Mouse (Mus musculus): ENCODE measurements at regions not wholly inside any gene's neighbourhood (a gene's known extent, or its start where the extent isn't known, plus 50 kb on each side); places are given as distances from the start of the nearest gene placed in this dataset.
"Not testable (repeated sequence)": the region's sequence is repeated elsewhere in the genome, so short reads cannot be mapped to it uniquely, and the experiment has no call there.

DNA sequence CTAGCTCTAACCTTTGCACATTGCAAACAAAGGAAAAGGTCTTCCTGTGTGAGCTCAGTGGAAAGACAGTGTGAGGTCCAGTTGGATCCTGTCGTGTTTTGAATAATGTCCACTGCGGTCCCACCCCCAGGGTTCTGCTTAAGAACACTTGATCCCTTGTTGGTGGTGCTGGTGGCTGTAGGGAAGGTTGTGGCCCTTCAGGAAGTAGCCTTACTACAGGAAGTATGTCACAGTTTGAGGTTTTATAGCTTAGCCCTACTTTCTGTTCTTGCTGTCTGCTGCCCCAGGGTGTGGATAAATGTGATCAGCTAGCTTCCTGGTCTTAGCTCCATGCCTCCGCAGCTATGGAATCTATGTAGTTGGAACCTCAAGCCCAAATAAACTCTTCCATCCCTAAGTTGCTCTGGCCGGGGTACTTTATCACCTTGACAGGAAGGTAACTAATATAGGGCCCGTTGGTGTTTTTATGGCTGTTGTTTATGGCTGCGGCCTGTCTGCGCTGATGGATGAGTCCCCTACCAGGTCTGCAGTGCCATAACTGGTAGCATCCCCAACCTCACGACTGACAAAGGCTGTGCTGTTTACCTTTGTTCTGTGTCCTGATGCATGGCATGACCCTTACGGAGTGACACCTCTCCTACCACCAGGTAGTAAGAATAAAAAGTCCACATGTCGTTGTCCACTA lies 103.1 kb upstream of the Gadl1 start:
- no peak overlapping the region for H3K4me3 ChIP-seq (replicated peaks)
- H3K9me3 ChIP-seq (replicated peaks) = no peaks in the 10 kb centered on the region
- no peaks in the 10 kb centered on the region for H3K4me1 ChIP-seq
- WGBS = 78% methylated on average over 10 of the region's 10 CpGs
- no peaks in the 10 kb centered on the region for H3K36me3 ChIP-seq
- H3K4me2 ChIP-seq (replicated peaks) = no peak overlapping the region
- no peaks in the 10 kb centered on the region for H3K27me3 ChIP-seq
- no peak overlapping the region for H3K27ac ChIP-seq (replicated peaks)
- no peak for ATAC-seq (ENCODE audit: insufficient number of reproducible peaks, low FRiP score, low TSS enrichment, low read depth)
- H3K9ac ChIP-seq = no peak overlapping the region

- Histone ChIP-seq H3K9me3 (replicated peaks) (no peaks in the 10 kb centered on the region), H3K4me1 (no peaks in the 10 kb centered on the region), H3K9ac (no peak overlapping the region), H3K27ac (replicated peaks) (no peak overlapping the region), H3K27me3 (no peaks in the 10 kb centered on the region), H3K36me3 (no peaks in the 10 kb centered on the region), H3K4me2 (replicated peaks) (no peak overlapping the region), H3K4me3 (replicated peaks) (no peak overlapping the region)
- no peak for ATAC-seq (ENCODE audit: insufficient number of reproducible peaks, low FRiP score, low TSS enrichment, low read depth)
- WGBS = 61% methylated on average over 5 of the region's 5 CpGs
These were observed 69.1 kb upstream of the Gadl1 start for GRCm38 (mm10) chr9:115840186-115840585.

DNA sequence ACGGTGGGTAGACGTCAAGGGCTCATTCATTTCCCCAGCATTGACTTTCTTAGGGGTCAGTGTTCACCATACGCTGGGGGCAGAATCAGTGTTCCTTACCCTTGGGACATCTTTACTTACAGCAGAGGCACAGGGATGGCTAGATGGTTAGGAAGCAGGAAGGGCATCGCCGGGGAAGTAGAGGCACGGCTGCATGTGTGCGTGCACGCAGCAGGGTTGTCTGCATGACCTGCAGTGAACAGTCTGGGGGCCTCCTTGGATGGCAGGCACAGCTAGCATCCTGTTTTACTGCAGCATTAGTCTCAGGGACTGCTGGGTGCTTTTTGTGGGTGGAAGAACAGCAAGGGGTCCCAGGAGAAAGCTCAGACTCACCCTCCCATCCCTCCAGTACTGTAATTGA lies 68.5 kb upstream of the Gadl1 start:
- ATAC-seq (ENCODE audit: insufficient number of reproducible peaks, low FRiP score, low TSS enrichment, low read depth) = no peak
- H3K36me3 ChIP-seq = no peaks in the 10 kb centered on the region
- H3K9me3 ChIP-seq (replicated peaks) = no peaks in the 10 kb centered on the region
- no peak overlapping the region for H3K9ac ChIP-seq
- no peak overlapping the region for H3K4me3 ChIP-seq (replicated peaks)
- H3K27me3 ChIP-seq = no peaks in the 10 kb centered on the region
- no peak overlapping the region for H3K4me2 ChIP-seq (replicated peaks)
- WGBS = 67% methylated on average over 8 of the region's 8 CpGs
- H3K27ac ChIP-seq (replicated peaks) = no peak overlapping the region
- H3K4me1 ChIP-seq = no peaks in the 10 kb centered on the region

GRCm38 (mm10) chr9:115841684-115842083 lies 67.6 kb upstream of the Gadl1 start:
- no peaks in the 10 kb centered on the region for H3K9me3 ChIP-seq (replicated peaks)
- no peaks in the 10 kb centered on the region for H3K4me1 ChIP-seq
- WGBS = 82% methylated on average over 10 of the region's 10 CpGs

DNA sequence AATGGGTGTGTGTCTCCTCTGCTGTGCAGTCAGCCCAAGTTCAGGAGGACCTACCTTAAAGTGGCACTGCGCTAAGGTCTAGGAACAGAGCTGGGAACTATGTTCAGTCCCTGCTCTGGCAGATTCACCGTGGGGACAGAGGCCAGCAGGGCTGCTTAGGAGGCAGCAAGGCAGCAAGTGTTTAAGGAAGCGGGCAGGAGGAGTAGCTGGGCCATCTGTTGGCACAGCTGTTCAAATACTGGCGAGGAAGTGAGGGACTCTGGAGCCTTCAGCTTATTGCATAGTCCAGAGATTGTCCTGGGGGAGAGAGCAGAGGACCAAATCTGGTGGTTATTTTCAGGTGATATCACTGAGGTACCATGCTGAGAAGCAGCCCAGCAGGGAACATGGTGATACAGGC lies 64.9 kb upstream of the Gadl1 start:
- no peak overlapping the region for H3K4me2 ChIP-seq (replicated peaks)
- no peak overlapping the region for H3K4me3 ChIP-seq (replicated peaks)
- H3K4me1 ChIP-seq = no peaks in the 10 kb centered on the region
- H3K27ac ChIP-seq (replicated peaks) = no peak overlapping the region
- no peaks in the 10 kb centered on the region for H3K36me3 ChIP-seq
- ATAC-seq (ENCODE audit: insufficient number of reproducible peaks, low FRiP score, low TSS enrichment, low read depth) = no peak
- WGBS = 70% methylated on average over 4 of the region's 4 CpGs
- no peaks in the 10 kb centered on the region for H3K27me3 ChIP-seq
- H3K9ac ChIP-seq = no peak overlapping the region
- H3K9me3 ChIP-seq (replicated peaks) = no peaks in the 10 kb centered on the region

More at GRCm38 (mm10) chr9:115841684-115842083, 67.6 kb upstream of the Gadl1 start:
- Histone ChIP-seq H3K27ac (replicated peaks) (no peak overlapping the region), H3K27me3 (no peaks in the 10 kb centered on the region), H3K9ac (no peak overlapping the region), H3K4me2 (replicated peaks) (no peak overlapping the region), H3K36me3 (no peaks in the 10 kb centered on the region), H3K4me3 (replicated peaks) (no peak overlapping the region)
- ATAC-seq (ENCODE audit: insufficient number of reproducible peaks, low FRiP score, low TSS enrichment, low read depth) = no peak

GRCm38 (mm10) chr9:115845091-115845490 lies 64.2 kb upstream of the Gadl1 start:
- no peaks in the 10 kb centered on the region for H3K36me3 ChIP-seq
- no peak overlapping the region for H3K4me2 ChIP-seq (replicated peaks)
- H3K9me3 ChIP-seq (replicated peaks) = no peaks in the 10 kb centered on the region
- no peak overlapping the region for H3K4me3 ChIP-seq (replicated peaks)
- H3K27ac ChIP-seq (replicated peaks) = no peak overlapping the region
- H3K4me1 ChIP-seq = no peaks in the 10 kb centered on the region
- no peak overlapping the region for H3K9ac ChIP-seq
- ATAC-seq (ENCODE audit: insufficient number of reproducible peaks, low FRiP score, low TSS enrichment, low read depth) = no peak
- 79% methylated on average over 5 of the region's 5 CpGs for WGBS
- H3K27me3 ChIP-seq = no peaks in the 10 kb centered on the region

- Histone ChIP-seq H3K4me2 (replicated peaks) (peak overlapping the region; percentile 32), H3K36me3 (no peaks in the 10 kb centered on the region), H3K9me3 (replicated peaks) (no peaks in the 10 kb centered on the region), H3K4me1 (no peaks in the 10 kb centered on the region), H3K27ac (replicated peaks) (no peak overlapping the region), H3K27me3 (no peaks in the 10 kb centered on the region), H3K4me3 (replicated peaks) (peak overlapping the region; percentile 23), H3K9ac (no peak overlapping the region)
- 36% methylated on average over 12 of the region's 12 CpGs for WGBS
- ATAC-seq (ENCODE audit: insufficient number of reproducible peaks, low FRiP score, low TSS enrichment, low read depth) = peak; percentile 69; the same call in 1 of the 2 replicates
These were observed 61.8 kb upstream of the Gadl1 start for GRCm38 (mm10) chr9:115847289-115848074.

DNA sequence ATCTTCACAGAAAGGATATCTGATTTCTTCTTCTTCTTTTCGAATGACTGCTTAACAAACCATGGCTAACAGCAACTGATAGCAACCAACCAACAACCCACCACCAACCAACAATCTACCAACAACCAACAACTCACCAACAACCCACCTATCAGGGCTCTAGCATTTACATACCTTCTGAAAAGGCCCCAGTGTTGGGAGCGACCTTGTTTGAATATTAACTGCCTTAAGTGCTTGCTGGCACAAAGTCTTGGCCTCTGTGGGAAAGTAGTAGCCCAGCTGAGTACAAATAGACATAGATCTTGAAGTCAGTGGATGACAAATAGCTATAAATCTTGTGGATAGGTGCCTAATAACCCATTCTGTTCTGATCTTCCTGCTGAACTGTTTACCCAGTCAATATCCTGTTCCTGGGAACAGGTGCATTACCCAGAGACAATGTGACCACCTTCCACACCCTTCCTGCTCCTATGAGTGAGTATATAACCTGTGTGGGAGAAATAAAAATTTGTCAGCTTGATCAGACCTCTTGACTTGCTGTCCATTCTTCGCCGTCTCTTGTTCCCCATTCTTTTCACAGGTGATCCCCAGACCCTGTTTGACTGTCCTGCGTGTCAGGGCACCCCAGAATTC lies 55.9 kb upstream of the Gadl1 start:
- H3K4me3 ChIP-seq (replicated peaks); H3K9ac ChIP-seq; ATAC-seq (ENCODE audit: insufficient number of reproducible peaks, low FRiP score, low TSS enrichment, low read depth); H3K4me1 ChIP-seq; H3K27me3 ChIP-seq; H3K36me3 ChIP-seq; H3K27ac ChIP-seq (replicated peaks); H3K9me3 ChIP-seq (replicated peaks); H3K4me2 ChIP-seq (replicated peaks): not testable (repeated sequence)
- 80% methylated on average over 5 of the region's 5 CpGs for WGBS

GRCm38 (mm10) chr9:115857301-115857700 lies 52.0 kb upstream of the Gadl1 start:
- no peaks in the 10 kb centered on the region for H3K27me3 ChIP-seq
- no peak overlapping the region for H3K9ac ChIP-seq
- no peaks in the 10 kb centered on the region for H3K9me3 ChIP-seq (replicated peaks)
- WGBS = 88% methylated on average over 7 of the region's 7 CpGs
- no peak for ATAC-seq (ENCODE audit: insufficient number of reproducible peaks, low FRiP score, low TSS enrichment, low read depth)
- no peak overlapping the region for H3K4me3 ChIP-seq (replicated peaks)
- H3K27ac ChIP-seq (replicated peaks) = no peak overlapping the region
- H3K36me3 ChIP-seq = no peaks in the 10 kb centered on the region
- H3K4me1 ChIP-seq = no peaks in the 10 kb centered on the region
- no peak overlapping the region for H3K4me2 ChIP-seq (replicated peaks)

DNA sequence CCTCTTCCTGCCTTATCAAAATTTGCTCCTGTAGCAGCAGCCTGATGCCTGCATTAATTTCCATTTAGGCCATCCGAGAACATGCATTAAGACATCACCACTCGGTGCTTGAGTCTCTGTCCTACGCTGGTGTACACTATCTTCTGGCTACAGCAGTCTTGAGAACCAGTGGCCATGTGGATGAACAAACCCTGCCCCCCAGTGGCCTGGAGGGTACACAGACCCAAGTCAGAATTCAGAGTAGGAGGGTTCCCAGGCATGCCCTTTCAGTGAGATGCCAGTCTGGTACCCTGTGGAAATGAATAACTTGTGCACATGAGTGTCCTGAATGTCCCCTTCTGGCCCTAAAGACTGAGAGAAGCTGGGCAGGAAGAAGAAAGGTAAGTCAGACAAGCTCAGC lies 50.4 kb upstream of the Gadl1 start:
- H3K9ac ChIP-seq = no peak overlapping the region
- no peaks in the 10 kb centered on the region for H3K9me3 ChIP-seq (replicated peaks)
- WGBS = 89% methylated on average over 3 of the region's 3 CpGs
- no peaks in the 10 kb centered on the region for H3K36me3 ChIP-seq
- no peaks in the 10 kb centered on the region for H3K4me1 ChIP-seq
- H3K4me3 ChIP-seq (replicated peaks) = no peak overlapping the region
- no peaks in the 10 kb centered on the region for H3K27me3 ChIP-seq
- no peak overlapping the region for H3K27ac ChIP-seq (replicated peaks)
- no peak overlapping the region for H3K4me2 ChIP-seq (replicated peaks)
- no peak for ATAC-seq (ENCODE audit: insufficient number of reproducible peaks, low FRiP score, low TSS enrichment, low read depth)

Measured in embryonic facial prominence, embryonic 15.5 days (tissue).